Mouse (Mus musculus) CD8-positive naive resting alpha-beta T cell, adult 57 days (primary cell): ENCODE results near the gene Wfdc8. TPM values are rescaled to one million over a fixed set of nuclear protein-coding genes. Genes with fewer than 3 reads are reported as not detected.

Experiments used
- total RNA-seq: library from RNA; stranded (reverse); gene quantifications from one replicate; pipeline ENCODE4 v1.2.4, GENCODE M21; 2023

Gene Wfdc8
- total RNA-seq: not detected

GRCm38 (mm10) chr2:164613471-164613870 lies at the start of gene Wfdc8, which contains the start of gene Wfdc6b:
Wfdc8 (minus strand) TSS chr2:164613626.
Wfdc6b (plus strand) TSS chr2:164613522.

DNA sequence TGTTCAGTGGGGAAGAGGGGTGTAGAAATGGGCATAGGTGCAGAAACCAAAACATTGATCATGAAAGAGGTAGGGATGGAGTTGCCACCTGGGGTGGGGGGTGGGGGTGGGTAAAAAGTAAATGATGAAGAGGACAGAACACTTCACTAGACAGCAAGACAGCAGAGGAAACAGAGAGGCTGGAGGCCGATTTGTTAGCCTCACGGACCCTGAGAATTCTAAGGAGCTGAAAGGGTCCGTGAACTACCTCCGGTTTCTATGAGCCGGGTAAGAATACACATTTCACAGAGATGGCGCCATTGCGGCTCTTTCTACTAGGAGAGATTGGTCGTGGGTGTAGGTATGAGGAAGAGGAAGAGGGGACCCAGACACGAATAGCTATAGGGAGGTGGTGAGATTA lies 43.1 kb upstream of the Wfdc8 start, which contains the start of gene Wfdc9:
Gene Wfdc9, minus strand, starts transcription at position 101 of the 400 bp plus-strand sequence.

GRCm38 (mm10) chr2:164655858-164656257 lies 42.4 kb upstream of the Wfdc8 start, which contains the start of gene Wfdc10:
Wfdc10 (plus strand) TSS chr2:164656046.

GRCm38 (mm10) chr2:164638696-164639095 lies 25.3 kb upstream of the Wfdc8 start, which contains the start of gene Wfdc16:
Wfdc16 (minus strand) TSS chr2:164638796.

DNA sequence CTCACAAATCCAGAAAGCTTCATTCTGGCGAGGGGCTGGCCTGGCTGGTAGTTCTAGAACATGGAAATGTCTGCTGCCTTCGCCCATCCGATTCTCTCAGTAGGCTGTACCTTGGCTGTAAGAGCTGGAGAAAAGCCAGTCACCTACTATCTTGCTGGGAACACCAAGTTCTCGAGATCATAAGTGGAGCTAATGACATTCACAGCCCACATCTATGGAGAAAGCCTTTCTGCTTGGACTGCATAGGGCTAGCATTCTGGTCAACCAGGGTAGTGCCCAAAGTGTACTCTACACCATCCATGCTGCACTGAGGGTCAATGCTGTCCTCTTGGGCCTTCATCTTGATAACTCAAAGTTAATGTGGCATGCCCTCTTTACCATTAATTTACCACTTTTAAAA lies 19.9 kb downstream of the Wfdc8 start, which contains the start of gene Eppin:
Gene Eppin, minus strand, starts transcription at position 101 of the 400 bp plus-strand sequence.

DNA sequence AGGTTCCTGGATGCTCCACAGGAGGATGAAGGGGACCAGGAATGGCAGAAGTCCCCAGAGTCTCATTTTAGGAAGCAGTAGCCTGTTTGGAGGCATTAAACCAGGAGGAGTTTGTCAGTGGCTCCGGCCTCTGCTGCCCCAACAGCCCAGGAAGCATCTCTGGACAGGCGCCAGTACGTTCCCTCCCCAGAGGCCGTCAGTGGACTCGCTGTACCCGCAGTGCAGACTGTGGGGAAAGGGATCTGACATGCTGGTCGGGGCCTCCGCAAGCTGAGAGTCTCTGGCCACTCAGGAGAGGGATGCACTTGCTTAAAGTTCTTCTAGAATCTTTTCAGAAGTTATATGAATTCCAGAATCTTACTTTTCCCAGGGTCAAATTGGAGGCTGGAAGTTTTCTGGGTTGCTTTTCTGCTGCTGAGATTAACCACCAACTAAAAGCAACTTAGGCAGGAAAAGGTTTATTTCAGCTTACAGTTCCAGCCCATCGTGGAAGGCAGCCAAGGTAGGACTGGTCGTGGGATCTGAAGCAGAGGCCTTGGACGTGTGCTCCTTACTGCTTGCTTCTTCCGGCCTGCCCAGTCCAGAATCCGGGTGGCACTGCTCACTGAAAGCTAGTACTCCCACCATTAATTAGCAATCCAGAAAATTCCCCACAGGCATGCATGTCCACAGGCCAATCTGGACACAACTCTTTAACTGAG lies 28.3 kb downstream of the Wfdc8 start, which contains the start of gene Wfdc6a:
Gene Wfdc6a, minus strand, starts transcription at position 423 of the 701 bp plus-strand sequence.

DNA sequence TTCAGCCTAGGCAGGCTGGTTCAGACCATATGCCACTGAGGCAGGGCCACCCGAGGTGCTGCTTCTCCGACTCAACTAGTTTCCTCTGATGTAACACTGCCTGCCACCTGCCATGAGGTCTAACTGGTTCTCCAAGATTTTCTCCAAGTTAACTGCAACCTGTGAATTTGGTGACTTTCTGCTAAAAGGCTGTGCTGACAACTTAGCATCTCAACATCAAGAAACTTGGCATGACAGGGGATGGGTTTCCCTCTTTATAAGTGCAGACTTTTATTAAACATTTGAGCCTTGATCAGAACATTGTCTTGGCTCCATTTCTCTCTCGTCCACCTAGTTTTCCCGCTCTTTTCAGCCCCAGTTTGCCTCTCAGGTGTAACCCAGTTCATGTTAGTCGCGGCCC lies 40.1 kb downstream of the Wfdc8 start, which contains the start of gene Spint3:
Gene Spint3, minus strand, starts transcription at position 101 of the 400 bp plus-strand sequence.

GRCm38 (mm10) chr2:164562391-164563188 lies 50.8 kb downstream of the Wfdc8 start, which contains the start of gene Wfdc2:
Wfdc2 (plus strand) TSS chr2:164562413.

Other genes starting within 250 kb of the Wfdc8 start
- 3.9 TPM for gene Slpi, start 224.5 kb downstream of the Wfdc8 start, total RNA-seq
- gene Rbpjl, start 210.5 kb downstream of the Wfdc8 start, total RNA-seq: not detected
- not detected for gene Matn4, start 208.5 kb downstream of the Wfdc8 start, total RNA-seq
- gene Sdc4, start 169.7 kb downstream of the Wfdc8 start, total RNA-seq: 11.7 TPM
- gene Sys1, start 156.7 kb downstream of the Wfdc8 start, total RNA-seq: 44.3 TPM
- 6.3 TPM for gene Gm20458, start 152.7 kb downstream of the Wfdc8 start, total RNA-seq
- gene Trp53tg5, start 139.9 kb downstream of the Wfdc8 start, total RNA-seq: not detected
- 5.1 TPM for gene Dbndd2, start 127.5 kb downstream of the Wfdc8 start, total RNA-seq
- 56.1 TPM for gene Pigt, start 116.1 kb downstream of the Wfdc8 start, total RNA-seq
- not detected for gene Wfdc2, start 51.2 kb downstream of the Wfdc8 start, total RNA-seq
- not detected for gene Spint3, start 40.2 kb downstream of the Wfdc8 start, total RNA-seq
- not detected for gene Wfdc6a, start 28.2 kb downstream of the Wfdc8 start, total RNA-seq
- gene Eppin, start 20.0 kb downstream of the Wfdc8 start, total RNA-seq: not detected
- gene Wfdc6b, start 104 bp downstream of the Wfdc8 start, total RNA-seq: not detected
- gene Wfdc16, start 25.2 kb upstream of the Wfdc8 start, total RNA-seq: not detected
- gene Wfdc10, start 42.4 kb upstream of the Wfdc8 start, total RNA-seq: not detected
- gene Wfdc9, start 43.0 kb upstream of the Wfdc8 start, total RNA-seq: not detected
- not detected for gene Wfdc11, start 60.5 kb upstream of the Wfdc8 start, total RNA-seq
- not detected for gene Wfdc13, start 71.5 kb upstream of the Wfdc8 start, total RNA-seq
- not detected for gene Spint4, start 84.9 kb upstream of the Wfdc8 start, total RNA-seq
- gene Spint5, start 101.7 kb upstream of the Wfdc8 start, total RNA-seq: not detected
- not detected for gene Wfdc3, start 132.3 kb upstream of the Wfdc8 start, total RNA-seq
- gene Dnttip1, start 132.4 kb upstream of the Wfdc8 start, total RNA-seq: 43.0 TPM
- gene Ube2c, start 156.3 kb upstream of the Wfdc8 start, total RNA-seq: not detected
- not detected for gene Tnnc2, start 166.3 kb upstream of the Wfdc8 start, total RNA-seq
- gene Snx21, start 172.2 kb upstream of the Wfdc8 start, total RNA-seq: 0.70 TPM
- 60.3 TPM for gene Acot8, start 191.3 kb upstream of the Wfdc8 start, total RNA-seq
- 3.5 TPM for gene Zswim3, start 191.5 kb upstream of the Wfdc8 start, total RNA-seq
- 7.7 TPM for gene Zswim1, start 209.1 kb upstream of the Wfdc8 start, total RNA-seq
- gene Spata25, start 214.9 kb upstream of the Wfdc8 start, total RNA-seq: not detected
- gene Ctsa, start 219.2 kb upstream of the Wfdc8 start, total RNA-seq: 133 TPM
- gene Neurl2, start 219.8 kb upstream of the Wfdc8 start, total RNA-seq: 1.7 TPM
- 5.5 TPM for gene Pltp, start 244.1 kb upstream of the Wfdc8 start, total RNA-seq